Mouse (Mus musculus) kidney, adult 11 months (tissue): ENCODE measurements around the gene Plekhg1.

Experiments
- DNase-seq: peaks from one replicate; pipeline ENCODE4 v3.0.0; 2022

The Plekhg1 gene

DNA sequence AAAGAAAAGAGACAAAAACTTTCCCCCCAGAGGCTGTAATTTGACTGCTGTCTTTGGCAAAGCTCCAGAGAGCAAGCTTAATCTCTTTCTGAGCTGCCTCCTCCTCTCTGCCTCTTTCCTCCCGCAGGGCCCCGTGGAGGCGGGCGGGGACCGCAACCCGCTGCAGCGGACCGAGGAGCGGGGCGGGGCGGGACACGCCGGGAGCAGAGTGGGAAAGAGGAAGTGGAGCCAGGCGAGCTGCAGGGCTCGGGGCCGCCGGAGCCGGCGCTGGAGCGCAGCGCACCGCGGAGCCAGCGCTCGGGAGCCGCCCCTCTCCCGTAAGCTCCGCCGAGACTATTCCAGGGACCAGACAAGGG is at the start of gene Plekhg1:
TSS of gene Plekhg1 (plus strand) at position 217 of the 356 bp plus-strand sequence.
- peak; percentile 78 for DNase-seq

DNA sequence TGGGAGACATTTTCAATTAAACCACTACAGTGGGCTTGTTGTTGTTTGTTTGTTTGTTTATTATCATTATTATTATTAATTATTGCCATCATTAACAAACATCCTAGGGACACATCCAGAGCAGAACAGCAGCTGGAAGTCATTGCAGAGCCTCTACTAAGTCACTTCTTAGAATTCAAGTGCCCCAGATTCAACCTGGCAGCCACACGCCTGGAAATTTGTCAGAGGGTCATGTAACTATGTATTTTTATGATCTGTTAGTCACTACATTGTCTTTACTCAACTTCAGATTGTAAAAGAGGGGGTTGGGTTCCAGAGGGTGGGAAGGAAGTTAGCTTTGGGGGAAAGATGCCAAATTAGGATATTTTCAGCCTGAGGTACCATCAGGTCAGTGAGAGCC is 47.4 kb upstream of the Plekhg1 start:
- no peak for DNase-seq

DNA sequence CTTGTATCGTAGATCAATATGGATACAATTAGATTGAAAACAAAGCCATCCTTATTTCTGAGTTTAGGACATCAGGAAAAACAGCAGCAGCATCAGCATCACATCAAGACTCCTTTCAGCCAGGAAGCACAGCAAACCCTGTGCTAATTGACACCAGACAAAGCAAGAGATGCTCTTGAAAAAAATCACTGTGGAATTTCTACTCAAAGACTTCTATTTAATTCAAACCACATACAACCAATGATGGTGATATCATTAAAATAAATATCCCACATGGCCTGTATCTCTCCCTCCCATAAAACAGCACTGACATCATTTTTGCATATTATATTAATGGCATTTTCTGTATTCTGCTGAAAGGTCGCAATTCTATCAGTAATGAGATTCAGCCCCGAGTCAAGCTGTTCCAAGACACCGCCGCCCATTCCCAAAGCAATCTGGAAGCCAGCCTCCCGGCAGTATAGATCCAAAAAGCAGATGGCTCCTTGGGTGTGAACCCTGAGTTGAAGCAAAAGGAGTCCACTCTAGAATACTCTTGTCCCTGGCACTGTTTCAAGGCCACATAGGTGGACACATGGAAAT is 46.4 kb upstream of the Plekhg1 start:
- DNase-seq: no peak

DNA sequence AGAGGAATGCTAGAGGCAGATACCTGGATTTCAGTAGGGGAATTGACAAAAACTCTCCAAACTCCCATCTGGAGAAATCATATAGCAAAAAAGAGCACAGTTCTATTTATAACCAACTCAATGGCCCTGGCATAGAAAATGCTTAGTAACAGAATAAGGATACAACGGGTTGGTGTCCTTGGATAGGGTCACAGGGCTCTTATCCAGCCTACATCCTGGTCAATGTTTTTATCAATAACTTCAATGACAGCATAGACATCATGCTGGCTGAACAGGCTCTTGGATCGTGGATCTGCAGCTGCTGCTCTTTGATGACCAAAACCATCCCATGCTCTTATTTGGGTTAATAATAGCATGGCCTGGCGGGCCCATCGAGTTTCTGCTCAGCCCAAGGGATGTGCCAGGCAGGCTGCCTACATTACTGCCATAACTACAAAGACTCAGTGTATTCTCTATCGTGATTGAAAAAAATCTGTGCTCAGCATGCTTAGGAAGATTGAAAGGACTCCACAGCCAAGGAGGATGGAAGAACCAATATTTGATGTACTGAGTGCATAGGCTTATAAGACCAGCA is 44.7 kb upstream of the Plekhg1 start:
- no peak for DNase-seq

DNA sequence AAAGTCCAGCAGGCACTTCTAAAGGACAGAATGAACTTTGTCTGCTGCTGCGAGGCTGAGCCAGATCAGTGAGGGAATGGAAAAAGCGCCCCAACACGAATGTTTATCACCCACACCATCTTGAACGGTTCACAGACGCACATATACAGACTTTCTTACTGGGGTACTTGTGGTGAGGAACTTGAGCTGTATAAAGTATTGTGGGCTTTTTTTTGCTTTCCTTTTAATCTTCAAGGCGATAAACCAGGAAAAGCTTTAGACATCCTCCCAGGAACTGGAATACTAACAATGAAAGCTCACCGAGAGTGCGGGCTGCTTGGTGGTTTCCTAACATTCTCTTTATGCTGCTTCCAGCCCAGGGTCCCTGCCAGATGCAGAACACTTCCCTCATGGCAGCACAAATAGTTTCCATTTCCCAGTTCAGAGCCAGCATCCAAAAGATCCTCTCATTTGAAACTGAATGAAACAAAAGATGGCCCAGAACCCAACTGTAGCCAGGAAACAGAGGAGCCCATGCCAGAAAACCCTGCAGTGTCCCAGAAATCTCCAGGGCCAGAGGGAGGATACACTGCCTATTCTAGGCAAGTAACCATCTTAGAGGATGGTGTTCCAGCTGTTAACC is 43.3 kb upstream of the Plekhg1 start:
- peak; percentile 11 for DNase-seq

DNA sequence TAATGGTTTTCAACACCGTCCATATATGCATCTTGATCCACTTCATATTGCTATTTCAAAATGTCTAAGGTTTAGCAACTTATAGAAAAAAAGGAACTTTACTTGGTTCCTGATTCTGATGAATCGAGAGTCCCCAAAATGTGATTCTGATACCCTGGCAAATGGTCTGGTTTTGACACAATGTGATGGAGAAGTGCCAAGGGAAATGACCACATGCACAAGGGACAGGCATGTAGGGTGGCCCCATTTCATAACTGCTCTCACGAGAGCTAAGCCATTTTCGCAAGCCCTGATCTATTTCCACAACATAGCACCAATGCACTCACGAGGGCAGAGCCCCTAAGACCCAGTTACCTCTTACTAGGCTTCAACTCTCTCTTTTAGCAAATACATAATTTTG is 42.7 kb upstream of the Plekhg1 start:
- no peak for DNase-seq

DNA sequence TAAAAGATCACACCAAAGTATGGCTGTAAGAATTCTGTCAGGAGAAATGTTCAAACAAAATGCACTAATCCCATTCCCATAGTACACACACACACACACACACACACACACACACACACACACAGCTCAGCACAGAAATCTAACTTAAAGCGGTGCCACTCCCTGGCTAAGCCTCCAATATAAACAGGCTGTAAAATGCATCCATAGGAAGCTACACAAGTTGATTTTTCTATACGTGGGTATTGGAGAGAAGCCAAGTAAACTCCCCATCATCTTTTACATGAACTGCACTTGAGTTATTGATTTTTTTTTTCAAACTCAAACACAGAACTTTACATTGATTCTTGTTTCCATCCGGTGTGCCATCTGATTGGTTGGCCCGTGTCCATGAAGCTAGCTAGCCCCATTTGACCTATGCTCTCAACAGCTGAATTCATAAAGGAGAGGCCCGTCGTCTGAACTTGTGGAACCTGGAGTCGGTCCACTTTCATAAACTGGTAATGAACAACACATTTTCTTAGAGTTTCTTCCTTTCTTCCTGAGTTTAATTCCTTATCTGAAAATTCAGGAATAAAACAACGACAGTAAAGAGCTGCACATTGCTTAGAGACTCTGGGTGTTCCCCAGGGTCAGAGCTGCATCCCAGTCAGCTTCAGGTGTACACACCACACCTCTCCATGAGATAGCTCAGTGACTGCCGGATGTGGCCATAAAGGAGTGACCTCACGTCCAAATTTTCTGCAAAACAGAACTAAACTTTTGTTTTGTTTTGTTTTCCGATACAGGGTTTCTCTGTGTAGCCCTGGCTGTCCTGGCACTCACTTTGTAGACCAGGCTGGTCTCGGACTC is 39.7 kb upstream of the Plekhg1 start:
- no peak for DNase-seq

DNA sequence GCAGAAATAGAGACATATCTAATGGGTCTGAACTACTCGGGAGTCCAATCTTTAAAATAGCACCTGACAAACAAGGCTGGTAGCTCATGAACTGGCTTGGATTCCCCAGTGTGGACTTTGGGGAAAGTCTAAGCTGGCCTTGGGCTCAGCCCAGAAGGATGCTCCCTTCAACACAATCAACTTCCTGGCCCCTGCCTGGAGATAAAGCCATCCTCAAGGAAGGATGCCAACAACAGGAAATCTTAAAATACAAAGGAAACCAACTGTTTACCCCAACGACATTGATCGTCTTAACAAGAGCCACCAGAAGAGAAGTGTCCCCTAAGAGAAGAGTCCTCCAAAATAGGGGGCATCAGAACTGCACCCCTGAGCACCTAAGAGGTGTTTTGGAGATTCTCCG is 38.3 kb upstream of the Plekhg1 start:
- no peak for DNase-seq

DNA sequence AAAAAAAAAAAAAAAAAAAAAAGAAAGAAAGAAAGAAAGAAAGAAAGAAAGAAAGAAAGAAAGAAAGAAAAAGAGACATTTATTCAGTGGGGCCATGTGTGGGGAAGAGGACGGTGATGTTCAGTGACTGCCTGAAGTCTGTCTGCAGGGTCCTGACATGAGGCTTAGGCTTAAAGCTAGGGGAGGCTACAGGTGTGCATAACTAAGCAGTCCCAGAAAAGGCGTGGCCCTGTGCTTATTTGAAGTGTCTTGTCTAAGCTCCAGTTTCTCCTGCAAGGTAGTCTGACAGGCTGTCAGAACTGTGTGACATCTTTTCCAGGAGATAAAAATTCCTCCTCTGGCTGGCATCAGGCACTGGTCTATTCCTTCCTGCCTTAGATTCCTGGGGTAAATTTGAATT is 37.6 kb upstream of the Plekhg1 start:
- DNase-seq: no peak

DNA sequence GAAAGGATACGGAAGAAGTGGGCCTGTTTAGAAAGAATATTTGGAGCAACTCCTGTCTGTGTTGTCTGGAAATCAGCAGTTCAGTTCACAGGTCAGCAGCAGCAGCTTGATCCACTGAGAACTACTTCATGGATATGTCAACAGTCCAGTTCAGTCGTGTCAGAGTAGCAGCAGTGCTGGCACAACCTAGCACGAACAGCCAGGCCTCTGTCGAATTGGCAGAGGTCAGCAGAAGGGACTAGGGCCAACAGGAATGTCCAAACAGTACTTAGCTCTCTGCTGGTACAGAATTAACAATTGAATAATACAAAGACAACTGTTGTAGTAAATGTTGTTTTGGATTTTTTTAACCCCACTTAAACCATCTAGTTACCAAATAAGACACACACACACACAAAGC is 33.9 kb upstream of the Plekhg1 start:
- DNase-seq: no peak

DNA sequence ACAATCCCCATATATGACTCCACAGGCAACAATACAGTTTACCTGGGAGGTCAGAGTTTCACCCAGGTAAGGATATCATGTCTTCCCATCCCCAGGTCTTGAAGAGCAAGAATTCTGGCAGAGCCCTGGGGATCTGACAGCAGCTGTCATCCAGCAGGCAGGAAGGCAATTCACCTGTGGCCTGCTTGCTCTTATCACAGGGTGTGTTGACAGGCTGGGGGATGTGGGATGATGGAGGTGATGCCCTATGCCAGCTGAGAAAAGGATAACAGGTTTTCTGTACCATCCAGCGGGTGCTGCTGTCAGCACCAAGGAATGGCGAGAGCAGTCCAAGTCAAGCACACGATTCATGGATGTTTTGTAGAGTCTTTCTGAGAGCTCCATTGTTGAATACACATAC is 30.1 kb upstream of the Plekhg1 start:
- no peak for DNase-seq

DNA sequence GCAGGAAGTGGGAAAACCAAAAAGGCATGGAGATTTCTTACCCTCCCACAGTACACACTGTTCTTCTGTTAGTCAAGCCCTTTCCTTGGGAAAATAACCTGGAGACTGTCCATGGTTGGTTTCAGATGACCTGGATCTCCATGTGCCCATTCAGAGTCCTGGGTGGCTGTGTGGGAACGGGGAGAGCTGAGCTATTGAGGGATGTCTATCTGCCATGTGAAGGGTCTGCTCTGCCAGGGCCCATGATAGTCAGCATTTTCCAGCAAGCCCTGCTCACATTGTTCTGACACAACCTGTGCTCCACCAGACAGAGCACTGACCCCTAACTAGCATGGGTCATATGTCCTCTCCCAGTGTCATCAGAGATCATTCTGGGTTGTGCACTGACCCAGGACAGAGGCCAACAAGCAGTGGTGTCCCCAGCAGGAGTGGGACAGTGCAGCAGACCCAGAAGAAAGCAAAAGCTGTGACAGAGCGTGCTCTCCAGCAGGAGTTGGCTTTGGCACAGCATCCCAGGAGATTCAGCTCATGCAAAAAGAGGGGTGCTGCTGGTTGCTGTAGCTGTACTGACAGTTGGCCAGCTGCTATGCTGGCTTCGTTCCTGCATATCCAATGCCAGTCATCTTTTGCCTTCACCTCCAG is 24.7 kb upstream of the Plekhg1 start:
- no peak for DNase-seq

DNA sequence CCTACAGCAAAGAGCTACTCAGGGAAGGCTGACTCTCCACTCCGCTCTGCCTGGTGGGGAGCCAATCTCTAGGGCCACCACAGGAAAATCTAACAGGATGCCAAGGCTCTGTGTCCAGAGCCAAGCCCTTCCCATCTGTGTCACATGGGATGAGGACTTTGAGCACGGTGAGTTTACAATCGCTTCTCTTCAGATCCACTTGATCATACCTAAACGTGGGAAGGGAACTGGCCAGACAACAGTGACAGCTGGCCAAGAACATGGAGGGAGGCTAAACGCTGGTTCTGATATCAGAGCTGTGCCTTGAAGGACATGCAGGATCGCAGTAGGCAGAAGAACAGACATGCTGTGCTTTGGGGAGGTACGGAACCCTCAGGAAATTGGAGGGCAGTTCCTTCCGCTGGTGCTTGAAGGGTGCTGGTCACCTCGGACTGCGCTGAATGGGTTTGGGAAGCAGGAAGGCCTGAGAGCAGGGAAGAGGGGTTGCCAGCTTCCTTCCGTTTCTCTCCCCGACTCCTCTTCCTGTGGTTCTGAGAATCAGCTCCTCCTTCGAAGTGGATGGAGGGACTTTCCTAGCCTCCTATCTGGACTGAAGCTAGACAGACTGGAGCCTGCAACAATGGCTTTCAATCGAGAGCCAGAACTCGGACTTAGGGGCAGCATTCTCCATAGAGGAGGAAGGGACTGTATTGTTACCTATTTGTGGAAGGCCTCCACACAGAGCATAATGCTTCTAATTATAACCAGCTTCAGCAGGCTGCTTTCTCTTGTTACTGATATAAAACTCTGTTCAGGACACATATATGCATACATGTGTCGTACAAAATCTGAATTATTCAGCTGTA is 21.9 kb upstream of the Plekhg1 start:
- DNase-seq: peak; percentile 52

DNA sequence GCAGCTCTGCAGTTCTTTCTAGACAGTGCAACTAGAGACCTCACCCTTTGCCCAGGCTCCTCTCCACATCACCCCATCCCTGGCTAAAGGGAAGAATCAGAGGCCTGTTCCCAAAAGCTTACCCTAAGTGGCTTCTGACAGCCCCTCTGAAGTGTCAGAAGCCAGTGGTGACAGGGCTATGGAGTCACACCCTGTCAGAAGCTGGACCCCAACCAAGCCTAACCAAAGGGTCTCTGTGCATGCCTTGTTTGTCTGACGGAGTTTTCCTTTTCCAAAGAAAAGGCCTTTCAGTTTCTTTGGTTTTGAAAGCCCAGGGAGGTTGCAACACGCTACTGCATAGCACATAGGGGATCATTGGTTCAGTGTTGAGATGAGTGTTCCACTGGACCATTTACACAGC is 19.9 kb upstream of the Plekhg1 start:
- no peak for DNase-seq

DNA sequence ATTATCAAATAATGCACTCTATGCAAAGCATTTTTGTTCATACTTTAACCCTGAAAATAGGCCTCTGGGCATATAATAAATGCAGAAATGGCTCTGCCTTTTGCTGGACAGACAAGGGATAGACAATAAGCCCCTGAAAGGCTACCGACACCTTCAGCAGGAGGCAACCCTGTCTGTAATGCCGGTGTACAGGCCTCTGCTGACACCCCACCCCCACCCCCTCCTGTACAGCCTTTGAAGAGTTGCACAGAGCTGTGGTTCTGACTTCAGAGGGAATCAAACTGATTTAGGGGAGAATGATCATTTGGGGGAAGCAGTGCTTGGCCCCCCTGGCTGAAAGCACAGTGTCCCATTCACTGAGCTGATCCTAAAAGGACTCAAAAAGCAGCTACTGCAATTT is 17.8 kb upstream of the Plekhg1 start:
- DNase-seq: no peak

DNA sequence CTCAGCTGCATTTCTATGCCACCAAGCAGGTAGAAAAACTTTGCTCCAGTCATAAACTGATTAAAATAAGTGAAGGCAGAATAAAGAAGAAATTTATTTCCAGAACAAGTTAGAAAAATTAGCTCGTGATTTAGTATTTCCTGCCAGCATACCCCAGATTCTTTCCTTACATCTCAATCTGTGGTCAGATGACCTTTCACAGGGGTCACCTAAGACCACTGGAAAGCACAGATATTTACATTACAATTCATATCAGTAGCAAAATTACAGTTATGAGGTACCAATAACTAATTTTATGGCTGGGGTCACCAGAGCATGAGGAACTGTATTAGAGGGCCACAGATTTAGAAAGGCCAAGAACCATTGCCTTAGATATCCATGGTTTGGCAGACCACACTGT is 15.5 kb upstream of the Plekhg1 start:
- no peak for DNase-seq

DNA sequence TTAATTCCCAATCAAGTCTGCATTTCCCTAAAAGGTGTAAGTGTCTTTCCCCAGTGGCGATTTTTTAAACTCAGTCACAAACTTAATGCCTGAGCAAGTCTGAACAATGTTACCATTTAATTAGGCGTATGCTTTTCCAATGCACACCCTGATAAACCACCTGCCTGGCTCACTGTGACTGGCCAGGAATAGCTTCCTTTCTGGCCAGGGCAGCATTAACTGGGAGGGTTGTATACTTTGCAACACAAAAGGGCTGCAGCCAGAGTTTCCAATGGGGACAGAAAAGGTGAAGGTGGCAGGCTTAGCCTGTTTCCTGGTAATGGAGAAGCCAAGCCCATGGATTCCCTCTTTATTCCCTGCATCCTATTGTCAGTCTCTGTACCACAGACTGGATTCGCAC is 10.5 kb upstream of the Plekhg1 start:
- DNase-seq: peak; percentile 33

DNA sequence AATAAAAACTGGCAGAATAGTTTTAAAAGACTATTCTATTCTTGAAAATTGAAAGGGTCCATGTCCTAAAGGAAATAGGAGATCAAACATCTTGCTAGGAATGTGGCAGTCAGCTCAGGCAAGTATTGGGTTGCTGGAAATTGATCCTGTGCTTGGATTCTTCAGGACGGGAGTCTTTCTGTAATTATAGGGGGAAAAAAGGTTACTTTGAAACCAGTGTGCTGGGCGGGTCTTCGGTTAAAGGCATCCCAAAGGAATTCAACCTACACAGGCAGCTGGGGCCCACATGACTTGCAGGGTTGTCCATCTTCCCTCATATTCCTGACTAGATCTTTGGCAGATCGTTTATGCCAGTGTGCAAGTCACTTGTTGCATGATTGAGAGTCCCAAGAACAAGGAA is 9.8 kb upstream of the Plekhg1 start:
- no peak for DNase-seq

DNA sequence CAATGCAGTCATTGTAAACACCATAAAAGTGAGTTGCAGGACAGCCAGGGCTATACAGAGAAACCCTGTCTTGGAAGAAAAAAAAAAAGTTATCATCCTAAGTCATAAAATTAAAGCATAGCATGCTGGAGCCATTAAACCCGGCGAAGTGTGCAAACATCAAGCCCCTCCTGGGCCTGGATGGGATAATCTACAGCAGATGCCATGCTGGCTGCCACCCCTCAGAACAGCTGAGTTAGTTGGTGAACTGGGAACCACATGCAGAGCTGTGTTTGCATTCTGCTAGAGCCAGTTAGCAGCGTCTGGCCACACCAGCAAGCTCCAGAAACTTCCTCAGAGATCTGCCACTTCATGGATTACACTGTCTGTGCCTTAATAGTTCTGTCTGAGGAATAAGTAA is 3.1 kb upstream of the Plekhg1 start:
- DNase-seq: no peak

DNA sequence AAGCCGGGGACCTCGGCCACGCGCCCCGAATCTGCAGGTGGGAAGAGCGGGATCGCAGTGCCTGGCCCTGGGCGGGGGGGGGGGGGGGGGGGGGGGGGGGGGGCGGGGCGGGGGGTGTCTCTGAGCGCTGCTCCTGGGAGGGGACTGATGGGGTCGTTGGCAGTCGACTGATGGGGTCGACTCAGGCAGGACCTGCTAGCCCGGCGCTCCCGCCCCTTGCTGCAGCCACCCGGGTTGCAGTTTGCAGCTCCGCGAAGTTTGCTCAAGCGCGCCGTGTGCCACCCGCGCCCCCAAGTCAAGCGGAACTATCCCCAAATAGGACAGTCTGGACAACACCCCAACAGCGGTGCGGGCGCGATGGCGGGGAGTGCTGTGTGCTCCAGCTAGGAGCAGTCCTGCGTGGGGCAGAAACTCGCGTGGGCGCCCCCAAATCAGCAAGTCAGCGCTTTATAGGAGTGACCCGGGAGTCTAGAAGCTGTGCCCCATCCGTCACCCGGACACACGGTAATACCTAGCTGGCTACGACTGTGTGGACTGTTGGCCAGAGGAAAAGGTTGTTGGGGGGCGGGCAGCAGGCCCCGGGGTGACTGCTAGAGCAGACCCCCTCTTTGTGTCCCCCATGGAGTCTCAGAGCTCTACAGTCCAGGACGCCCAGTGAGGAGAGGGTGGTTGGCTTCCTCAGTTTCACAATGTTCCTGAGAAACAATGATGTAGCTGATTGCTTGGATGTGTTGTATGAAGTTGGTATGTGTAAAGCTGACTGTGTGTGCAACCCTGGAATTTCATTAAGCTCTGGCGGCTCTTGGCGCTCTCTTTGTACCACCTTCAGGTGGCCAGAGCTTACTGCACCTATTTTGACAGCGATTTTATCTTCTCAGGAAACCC is 582 bp downstream of the Plekhg1 start:
- peak; percentile 47 for DNase-seq

DNA sequence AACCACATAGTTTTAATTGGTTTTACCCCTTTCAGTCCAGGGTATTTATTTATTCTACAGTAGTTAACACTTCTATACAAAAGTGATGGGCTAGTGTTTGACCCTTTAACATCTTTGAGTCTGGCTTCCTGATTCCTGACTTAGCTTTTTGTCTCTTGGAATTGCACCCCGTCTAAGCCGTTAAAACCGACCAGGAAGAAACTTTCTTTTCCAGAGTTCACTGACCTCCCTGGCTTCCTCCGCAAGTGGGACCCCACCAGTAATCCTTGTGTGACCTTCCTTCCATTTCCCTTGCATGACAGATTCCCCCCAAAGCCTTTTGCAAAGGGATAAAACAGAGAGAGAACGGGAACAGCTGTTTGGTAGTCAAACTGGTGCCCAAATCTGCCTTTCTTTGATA is 1.6 kb downstream of the Plekhg1 start:
- no peak for DNase-seq

DNA sequence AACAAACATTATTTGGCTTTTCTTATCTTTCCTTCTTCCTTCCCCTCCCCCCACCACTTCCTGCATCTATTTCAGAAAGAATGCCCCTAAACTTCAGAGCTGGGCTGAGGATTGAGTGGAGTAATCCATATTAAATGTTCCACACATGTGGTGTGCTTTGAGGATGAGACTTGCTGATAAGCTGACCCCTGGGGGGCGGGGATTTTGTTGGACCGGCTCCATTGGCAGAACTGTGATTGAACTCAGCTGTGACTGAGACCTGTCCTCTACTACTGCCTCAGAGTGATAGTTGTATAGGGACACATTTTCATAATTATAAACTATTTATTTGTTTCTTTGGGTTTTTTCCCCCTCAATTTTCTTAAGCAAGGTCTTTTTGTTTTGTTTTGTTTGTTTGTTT is 2.9 kb downstream of the Plekhg1 start:
- DNase-seq: no peak
